Comparison of ENCODE assay signal across 19 mouse cellular contexts in genomic region chr5:96936239-96936638, GRCm38 (mm10).
A peak's percentile ranks its signal among the peaks of the same experiment; 100 is the strongest.
DNase-seq lines count a peak whose midpoint lies in the region; ATAC-seq and TF ChIP-seq lines count a peak whose summit lies in the region.
"Had no signal": no experiment of that assay in that cellular context is flagged by ENCODE, and none has a peak within 500 bp of the region (broad histone marks: within the 10 kb centered on the region; RNA-seq: fewer than 3 reads in every experiment).

No protein-coding gene starts in this region.

- no peak for TF ChIP-seq POLR2A in spleen, adult 2 months (IDR thresholded peaks at IDR 0.05; ENCODE audit: low read depth, low read length)

- 41% methylated on average over 3 of the region's 3 CpGs for WGBS in spleen, adult 2 months

- DNase-seq in spleen, adult 2 months (ENCODE audit: low read depth in 1 of 2, low spot score in 2 of 2): no peak
- no peak for DNase-seq in spleen, postnatal 10 days (ENCODE audit: low spot score in 2 of 2)
- no peak for DNase-seq in ovary, postnatal 14 days (ENCODE audit: low spot score)
- DNase-seq in thymus, adult 18-20 months: no peak
- no peak for DNase-seq in layer of hippocampus, adult 9-11 months
- DNase-seq: adrenal gland, postnatal 14 days; cerebellum, adult 11-12 months; cerebellum, adult 9-10 months; cerebellum, postnatal 25 days; forebrain, postnatal 0 days; gastrocnemius, postnatal 14 days; heart, postnatal 10 days; heart, postnatal 4 days had no signal

- H3K27me3 ChIP-seq in spleen, adult 2 months (ENCODE audit: control insufficient read depth, insufficient read depth, low read length): no peaks in the 10 kb centered on the region
- H3K27me3 ChIP-seq: embryonic facial prominence, embryonic 13.5 days; forebrain, embryonic 13.5 days had no signal

- no peak for TF ChIP-seq CTCF in spleen, adult 2 months (IDR thresholded peaks at IDR 0.05; ENCODE audit: extremely low read depth, insufficient read depth, insufficient read length, insufficient replicate concordance)

- H3K4me1 ChIP-seq in spleen, adult 2 months (ENCODE audit: control insufficient read depth, insufficient read depth, insufficient read length): peaks cover 2% of the 10 kb centered on the region; the same call in 1 of the 2 replicates

- H3K4me3 ChIP-seq in spleen, adult 2 months (ENCODE audit: extremely low read depth, insufficient read depth, insufficient read length): no peak overlapping the region
- H3K4me3 ChIP-seq: embryonic facial prominence, embryonic 13.5 days; forebrain, embryonic 13.5 days had no signal

- H3K36me3 ChIP-seq in spleen, adult 2 months (ENCODE audit: control insufficient read depth, insufficient read depth, low read length): no peaks in the 10 kb centered on the region
- H3K36me3 ChIP-seq: embryonic facial prominence, embryonic 13.5 days had no signal

- ATAC-seq in granulocyte monocyte progenitor cell, adult 5-6 weeks (replicated peaks; ENCODE audit: poor library complexity, severe bottlenecking): peak; percentile 82
- peak; percentile 31; the same call in 1 of the 2 replicates for ATAC-seq in monocyte, adult 5-6 weeks (replicated peaks; ENCODE audit: insufficient number of reproducible peaks, low FRiP score, low TSS enrichment, poor library complexity, severe bottlenecking)
- ATAC-seq: CD4-positive, CD25-positive, alpha-beta regulatory T cell, adult 4 months; forebrain, embryonic 13.5 days; forebrain, postnatal 0 days had no signal

- H3K27ac ChIP-seq in spleen, adult 2 months (ENCODE audit: insufficient read depth, low read length): peak overlapping the region; percentile 71
- H3K27ac ChIP-seq: embryonic facial prominence, embryonic 13.5 days; forebrain, embryonic 13.5 days; hindbrain, embryonic 14.5 days had no signal
